Mouse (Mus musculus) kidney, adult 8-10 months (tissue): ENCODE results near the gene Hopx.

Experiments
- DNase-seq, 2 experiments: peaks; one replicate each; pipeline ENCODE4 v3.0.0; 2022

The Hopx gene

GRCm38 (mm10) chr5:77061372-77062038, 53.4 kb downstream of the Hopx start:
- peak; percentile 3 to 57 for DNase-seq

DNA sequence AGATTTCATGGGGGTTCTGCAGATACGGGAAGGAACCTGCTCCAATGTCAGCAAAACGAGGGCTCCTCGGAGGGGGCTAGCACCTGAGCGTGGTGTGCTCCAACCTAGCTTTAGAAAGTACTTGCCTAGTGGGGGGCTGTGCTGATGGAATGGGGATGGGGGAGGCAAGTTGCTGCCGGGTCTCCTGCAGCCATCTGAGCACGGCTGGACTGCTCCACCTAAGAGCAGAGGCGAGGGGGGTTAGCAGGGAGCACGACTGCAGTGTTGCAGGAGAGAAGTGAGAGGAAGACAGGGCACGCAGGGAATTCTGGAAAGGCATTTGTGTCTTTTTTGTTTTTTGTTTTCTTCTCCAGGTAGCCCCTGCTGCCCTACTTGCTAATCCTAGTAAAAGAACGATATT, 54.6 kb downstream of the Hopx start:
- DNase-seq: no peak

- DNase-seq: no peak
Measured at GRCm38 (mm10) chr5:77056881-77057440, 58.0 kb downstream of the Hopx start.

GRCm38 (mm10) chr5:77052616-77053015, 62.3 kb downstream of the Hopx start:
- DNase-seq: no peak

DNA sequence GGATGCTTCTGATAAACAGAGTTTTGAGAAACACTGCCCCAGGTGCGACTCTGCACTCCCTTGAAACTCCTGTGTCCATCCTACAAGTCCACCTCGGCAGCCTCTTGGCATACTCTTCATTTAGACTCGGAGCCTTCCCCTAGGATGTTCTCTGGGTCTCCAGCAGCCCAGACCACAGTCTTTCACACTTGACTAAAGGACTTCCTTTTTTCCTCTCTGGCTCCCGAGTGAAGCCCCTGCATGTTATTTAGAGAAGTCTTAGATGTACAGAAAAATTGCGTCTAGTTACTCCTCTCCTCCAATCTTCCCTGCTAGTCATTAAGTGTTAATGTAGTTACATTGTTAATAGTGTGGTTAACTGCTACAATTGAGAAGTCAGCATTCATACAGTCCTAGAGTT, 70.6 kb downstream of the Hopx start:
- no peak for DNase-seq

DNA sequence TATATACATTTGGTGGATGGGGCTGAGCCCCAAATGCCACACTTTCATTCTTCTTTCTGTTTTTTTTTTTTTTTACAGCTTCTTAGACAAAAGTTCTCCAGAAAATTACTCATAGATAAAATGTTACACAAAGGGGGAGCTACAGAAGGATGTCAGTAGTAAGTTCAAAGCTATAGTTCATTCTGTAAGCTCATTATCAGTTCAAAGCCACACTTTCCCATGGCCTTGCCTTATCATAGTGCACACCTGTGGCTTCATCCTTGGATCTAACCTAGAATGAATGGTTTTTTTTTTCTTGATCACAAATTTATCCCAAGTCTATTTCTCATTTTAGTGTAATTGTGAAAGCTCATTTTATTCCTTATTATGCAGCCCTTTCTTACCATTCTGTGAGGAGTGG, 75.5 kb downstream of the Hopx start:
- DNase-seq: no peak

DNA sequence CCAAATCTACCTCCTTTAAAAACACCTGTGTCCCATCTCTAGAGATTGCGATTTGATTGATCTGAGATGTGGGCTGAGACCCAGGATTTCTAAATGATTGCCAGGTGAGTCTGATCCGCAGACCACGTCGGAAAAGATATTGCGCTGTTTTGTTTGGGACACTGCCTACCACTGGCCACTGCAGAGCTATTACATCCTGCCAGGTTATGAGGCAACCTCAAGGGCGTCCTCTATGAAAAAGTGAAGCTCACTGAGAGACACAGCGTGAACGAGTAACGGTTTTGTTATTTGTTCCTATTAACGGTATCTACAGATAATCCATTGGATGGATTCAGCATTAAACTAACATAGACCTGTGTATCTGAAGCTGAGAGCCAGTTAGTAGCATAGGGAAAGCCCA, 76.5 kb downstream of the Hopx start:
- no peak for DNase-seq
